Mouse (Mus musculus): ENCODE results near the gene Mroh2b. TPM values are rescaled to one million over a fixed set of nuclear protein-coding genes. Genes with fewer than 3 reads are reported as not detected.

Gene Mroh2b
- not detected for total RNA-seq (2021)
- long read RNA-seq, experiment 1 = 0 reads
- long read RNA-seq, experiment 2 = 0 reads

GRCm38 (mm10) chr15:4898437-4898836 lies at the start of gene Mroh2b:
TSS of gene Mroh2b (plus strand) at chr15:4898737.
- DNase-seq = no peak

- DNase-seq = no peak
Observed at GRCm38 (mm10) chr15:4850015-4850414, 48.5 kb upstream of the Mroh2b start.

GRCm38 (mm10) chr15:4894962-4895361 lies 3.6 kb upstream of the Mroh2b start:
- DNase-seq = no peak

GRCm38 (mm10) chr15:4934731-4935130 lies 36.2 kb downstream of the Mroh2b start:
- DNase-seq = no peak

GRCm38 (mm10) chr15:4973355-4973754 lies 74.8 kb downstream of the Mroh2b start:
- DNase-seq = no peak

- DNase-seq = no peak
Observed at GRCm38 (mm10) chr15:5002903-5003302, 104.4 kb downstream of the Mroh2b start.

GRCm38 (mm10) chr15:5003503-5004196 lies 105.1 kb downstream of the Mroh2b start:
- no peak for DNase-seq

- DNase-seq = peak; percentile 2 to 11
Observed at GRCm38 (mm10) chr15:5009644-5010107, 111.1 kb downstream of the Mroh2b start.

Other genes with a start within 250 kb of the Mroh2b start
- 10 to 100 TPM in 1 of 2 experiments, 1 to 10 TPM in 1; 8.8 to 15.7 TPM for gene C6, start 171.6 kb upstream of the Mroh2b start, total RNA-seq (2021)
- gene C7, start 165.0 kb downstream of the Mroh2b start, total RNA-seq (2021) = 10 to 100 TPM; 10.8 to 22.5 TPM
- 1 to 10 TPM; 6.5 to 7.4 TPM for gene Card6, start 209.8 kb downstream of the Mroh2b start, total RNA-seq (2021)
- 100 to 1,000 TPM; 399 to 467 TPM for gene Rpl37, start 217.9 kb downstream of the Mroh2b start, total RNA-seq (2021)
- 10 to 100 TPM; 35.1 to 39.9 TPM for gene Prkaa1, start 245.1 kb downstream of the Mroh2b start, total RNA-seq (2021)

Measured in adrenal gland, postnatal 36 days (tissue).